Mouse (Mus musculus) induced T-regulatory cell, adult 2 months (primary cell): ENCODE data around the gene Tank.

Experiments
- DNase-seq: peaks from one replicate; pipeline ENCODE4 v3.0.0-alpha.2; 2012; ENCODE audit warnings: low read depth

Gene Tank

DNA sequence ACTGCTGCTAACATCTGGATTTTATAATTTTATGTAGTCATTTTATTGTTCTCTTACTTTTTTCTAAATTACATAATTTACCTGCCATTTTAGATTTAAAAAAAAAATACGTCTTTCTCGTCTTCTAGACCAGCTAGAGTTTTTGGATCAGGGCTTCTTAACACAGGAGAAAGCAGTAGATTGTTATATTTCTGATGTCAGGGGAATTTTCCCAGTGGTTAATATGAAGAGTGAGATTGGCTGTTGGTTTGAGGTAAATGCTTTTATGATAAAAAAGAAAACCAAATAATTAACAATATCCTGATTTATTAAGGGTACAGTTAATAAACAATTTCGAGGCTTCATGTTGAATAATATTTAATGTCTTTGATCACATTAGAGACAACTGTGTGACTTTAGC, 1.7 kb downstream of the Tank start:
- peak; percentile 57 for DNase-seq

DNA sequence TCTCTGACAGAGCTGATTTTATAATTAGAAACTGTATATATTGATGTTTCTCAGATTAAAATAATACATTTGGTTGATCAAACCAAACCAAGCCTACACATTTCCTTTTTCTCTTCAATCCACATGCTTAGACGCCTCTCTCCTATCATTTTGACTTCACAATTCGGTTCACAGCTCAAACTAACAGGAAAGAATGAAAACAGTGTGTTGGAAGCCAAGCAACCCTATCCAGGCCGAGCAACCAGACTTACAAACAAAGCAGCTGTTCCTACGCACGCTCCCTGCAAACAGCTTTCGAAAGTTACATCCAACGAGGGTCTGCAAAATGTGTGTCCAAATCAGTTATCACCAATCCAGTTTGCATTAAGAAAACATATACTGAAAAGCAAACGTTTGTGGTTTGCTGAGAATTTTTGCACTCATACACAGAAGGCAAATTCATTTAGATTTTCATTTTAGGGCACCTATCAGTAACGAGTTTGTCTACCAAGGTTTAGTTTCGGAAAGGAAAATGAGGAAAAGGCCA, 2.2 kb downstream of the Tank start:
- DNase-seq: peak; percentile 68

DNA sequence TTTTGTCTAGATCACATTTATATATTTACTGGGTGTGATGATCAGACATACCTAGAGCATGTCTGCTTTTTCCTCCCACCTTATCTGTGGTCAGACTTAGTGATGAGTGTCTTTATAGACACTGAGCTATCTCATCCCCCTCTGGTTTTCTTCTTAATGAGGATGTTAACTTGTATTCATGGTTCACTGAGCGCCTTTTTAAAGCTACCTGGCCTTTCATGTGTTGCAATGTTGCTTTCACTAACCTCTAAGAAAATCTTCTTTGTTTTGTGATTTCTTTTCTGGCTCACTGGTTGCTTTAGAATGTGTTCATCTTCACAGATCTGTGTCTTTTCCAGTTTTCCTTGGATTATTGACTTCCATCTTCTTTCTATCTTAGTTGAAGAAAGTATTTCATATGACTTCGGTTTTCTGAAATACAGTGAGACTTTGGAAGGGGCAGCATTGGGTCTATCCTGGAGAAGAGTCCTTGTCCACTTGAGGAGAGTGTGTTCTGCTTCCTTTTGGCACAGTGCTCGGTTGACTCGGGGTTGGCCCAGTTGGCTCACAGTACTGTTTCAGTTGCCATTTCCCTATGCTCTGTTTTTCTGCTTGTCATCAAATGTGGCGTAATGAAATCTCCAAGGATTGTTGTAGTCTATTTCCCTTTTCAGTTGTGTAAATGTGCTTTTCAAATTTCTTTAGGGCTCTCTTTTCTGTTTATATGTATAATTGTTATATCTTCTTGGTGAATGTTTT, 4.4 kb downstream of the Tank start:
- DNase-seq: peak; percentile 54

DNA sequence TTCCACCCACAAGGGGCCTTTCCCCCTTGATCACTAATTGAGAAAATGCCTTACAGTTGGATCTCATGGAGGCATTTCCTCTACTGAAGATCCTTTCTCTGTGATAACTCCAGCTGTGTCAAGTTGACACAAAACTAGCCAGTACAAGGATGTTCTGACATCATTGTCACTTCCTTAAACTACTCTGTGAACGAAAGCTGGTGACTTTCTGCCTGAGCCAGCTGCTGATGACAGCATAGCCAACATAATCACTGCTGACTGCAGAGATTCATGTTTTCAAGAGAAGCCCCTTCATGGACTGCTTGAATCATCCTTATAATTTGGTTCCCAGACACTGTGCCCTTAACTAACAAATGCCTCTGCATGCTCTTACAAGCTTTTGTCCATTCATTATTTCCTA, 7.1 kb downstream of the Tank start:
- peak; percentile 61 for DNase-seq

DNA sequence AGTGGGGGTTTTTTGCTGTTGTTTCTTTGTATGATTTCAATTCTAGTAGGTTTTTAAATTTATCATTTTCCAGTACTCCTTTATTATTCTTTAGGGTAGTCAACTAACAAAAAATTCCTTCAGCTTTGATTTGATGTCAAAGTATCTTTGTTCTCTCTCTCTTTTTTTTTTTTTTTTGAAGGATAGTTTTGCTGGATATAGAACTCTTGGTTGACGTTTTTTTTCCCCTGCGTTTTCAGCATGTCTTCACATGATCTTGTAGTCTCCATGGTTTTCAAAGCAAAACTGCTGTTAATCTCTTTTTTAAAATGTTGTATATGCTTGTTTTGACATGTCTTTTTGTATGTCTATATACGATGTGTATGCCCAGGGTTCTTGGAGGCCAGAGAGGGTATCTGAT, 7.8 kb downstream of the Tank start:
- no peak for DNase-seq

DNA sequence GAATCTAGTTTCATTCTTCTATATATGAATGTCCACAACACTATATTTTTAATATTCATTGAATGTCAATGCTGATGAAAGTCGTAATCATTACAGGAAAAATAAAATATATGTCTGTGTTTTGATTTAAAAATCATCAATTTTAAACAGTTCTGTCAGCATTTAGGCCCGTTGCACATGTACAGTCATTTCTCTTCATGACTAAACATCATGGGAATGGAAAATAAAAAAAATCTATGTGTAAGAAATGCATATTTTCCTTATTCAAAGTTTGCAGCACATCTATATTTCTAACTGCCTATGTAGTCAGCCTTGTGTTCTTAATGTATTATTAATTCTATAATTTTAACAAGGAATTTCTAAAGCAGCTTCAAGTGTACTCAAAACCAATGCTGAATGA, 12.4 kb downstream of the Tank start:
- peak; percentile 45 for DNase-seq

DNA sequence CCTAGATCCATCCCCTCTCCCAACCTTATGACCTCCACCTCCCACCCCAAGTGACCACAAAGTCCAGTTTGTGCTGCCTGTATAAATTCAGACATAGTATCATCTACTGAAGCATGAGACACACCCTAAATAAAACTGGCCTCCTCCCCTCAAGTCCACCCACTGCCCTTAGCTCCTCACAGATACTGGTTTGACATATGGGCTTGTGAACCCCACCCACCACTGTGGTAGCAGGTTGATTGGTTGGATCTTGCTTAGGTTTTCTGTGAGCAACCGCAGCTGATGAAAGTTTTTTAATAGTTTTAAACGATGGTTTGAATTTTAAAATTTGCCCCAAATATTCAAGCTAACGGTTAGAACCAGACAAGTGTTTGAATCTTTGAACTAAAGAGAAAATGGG, 13.7 kb downstream of the Tank start:
- peak; percentile 61 for DNase-seq

DNA sequence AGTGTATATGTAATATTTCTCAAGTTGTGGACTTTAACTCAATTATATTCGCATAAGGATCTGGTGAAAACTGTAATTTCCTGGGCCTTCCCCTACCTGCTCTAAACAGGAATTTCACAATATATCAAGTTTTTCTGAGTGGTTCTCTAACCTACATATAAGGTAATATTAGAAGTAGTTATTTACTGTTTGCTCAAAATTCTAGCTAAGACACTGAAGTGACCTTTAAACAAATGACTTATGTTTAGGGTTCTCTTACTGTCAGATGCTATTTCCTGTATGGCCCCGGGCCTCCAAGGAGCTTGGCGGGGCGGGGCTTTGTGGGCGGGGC, 14.3 kb downstream of the Tank start:
- DNase-seq: no peak

DNA sequence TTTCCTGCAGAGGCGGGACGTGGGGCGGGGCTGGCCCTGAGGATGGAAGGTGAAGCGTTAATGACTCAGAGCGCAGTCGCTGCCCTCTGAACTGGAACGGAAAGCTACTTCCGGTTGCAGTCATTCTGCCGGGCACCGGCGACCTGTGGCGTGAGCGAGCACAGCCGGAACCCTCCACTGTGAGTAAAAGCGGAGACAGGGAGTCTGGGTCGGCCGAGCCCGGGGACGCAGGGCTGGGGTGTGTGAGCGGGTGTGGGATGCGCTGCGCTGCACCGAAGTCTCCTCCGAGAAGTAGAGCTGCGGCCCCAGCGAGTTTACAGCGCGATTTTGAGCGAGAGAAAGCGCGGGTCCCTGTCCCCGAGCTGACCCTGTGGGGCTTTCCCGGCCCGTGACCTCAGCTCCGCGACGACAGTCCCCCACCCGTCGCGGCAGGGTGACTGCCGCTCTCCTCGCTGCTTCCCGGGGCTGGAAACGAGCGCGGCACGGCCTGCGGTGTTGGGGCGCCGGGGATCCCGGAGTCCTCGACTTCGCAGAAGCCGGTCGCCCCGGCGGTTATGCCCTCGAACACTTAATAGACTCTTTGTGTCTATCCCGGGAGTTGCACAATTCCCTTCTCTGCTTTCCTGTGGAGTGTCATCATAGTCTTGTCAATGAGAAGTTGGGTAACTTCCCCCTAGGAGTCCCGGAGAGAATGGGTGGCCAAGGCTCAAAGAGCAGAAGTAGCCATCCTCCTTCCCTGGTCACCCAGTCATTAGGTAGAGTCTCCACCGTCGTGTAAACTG, 14.8 kb downstream of the Tank start:
- peak; percentile 96 for DNase-seq

DNA sequence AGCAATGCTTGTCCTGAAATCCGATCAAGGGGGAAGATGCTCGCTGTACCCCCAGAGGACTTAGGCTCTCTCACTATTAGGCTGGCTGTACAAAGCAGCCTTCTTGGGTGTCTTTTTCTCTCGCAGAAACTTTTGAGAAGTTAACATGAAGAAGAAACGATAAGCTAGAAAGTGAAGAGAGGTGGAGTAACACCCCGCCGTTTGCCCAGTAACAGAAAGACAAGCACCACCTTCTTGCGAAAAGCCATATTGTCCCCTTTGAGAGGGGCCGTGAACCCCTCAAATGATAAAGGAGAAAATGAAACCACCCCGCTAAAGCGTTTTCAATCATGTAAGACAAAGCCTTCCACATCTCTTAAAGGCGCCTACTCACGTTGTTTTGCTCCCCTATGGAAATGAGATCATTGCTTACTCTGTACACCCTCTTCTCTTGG, 15.5 kb downstream of the Tank start:
- peak; percentile 83 for DNase-seq

DNA sequence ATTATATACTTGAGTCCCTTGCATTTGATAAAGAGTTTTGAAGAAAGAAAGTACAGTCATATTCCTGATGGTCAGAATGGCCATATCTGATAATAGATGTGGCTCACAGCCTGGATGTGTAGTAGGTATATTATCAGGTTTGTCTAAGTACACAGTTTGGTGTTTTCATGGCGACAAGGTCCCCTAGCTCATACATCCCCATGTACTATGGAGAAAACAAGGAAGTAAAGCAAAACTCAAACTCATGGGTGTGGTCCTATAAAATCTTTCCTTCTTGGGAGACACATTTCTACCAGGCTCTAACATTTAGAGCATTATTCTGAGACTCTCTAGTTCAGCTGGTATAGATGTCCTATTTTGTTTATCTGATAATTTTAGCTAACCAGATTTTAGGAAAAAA, 21.3 kb downstream of the Tank start:
- DNase-seq: no peak

DNA sequence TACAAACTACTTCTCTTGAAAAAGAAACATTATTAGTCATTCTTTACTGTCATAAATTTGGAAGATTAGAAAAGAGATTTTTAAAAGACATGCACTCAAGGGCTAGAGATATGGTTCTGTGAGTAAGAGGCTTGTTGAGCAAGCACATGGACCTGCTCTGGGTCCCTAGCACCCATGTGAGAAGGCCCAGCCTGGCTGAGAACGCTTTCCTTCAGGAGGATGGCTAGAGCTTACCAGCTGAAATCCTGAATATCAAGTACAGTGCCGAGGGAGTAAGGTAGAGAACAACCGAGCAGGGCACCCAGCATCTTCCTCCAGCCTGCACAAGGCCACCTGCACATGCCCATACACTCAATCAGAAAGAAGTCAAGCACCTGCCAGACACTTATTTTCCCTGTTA, 25.1 kb downstream of the Tank start:
- no peak for DNase-seq

DNA sequence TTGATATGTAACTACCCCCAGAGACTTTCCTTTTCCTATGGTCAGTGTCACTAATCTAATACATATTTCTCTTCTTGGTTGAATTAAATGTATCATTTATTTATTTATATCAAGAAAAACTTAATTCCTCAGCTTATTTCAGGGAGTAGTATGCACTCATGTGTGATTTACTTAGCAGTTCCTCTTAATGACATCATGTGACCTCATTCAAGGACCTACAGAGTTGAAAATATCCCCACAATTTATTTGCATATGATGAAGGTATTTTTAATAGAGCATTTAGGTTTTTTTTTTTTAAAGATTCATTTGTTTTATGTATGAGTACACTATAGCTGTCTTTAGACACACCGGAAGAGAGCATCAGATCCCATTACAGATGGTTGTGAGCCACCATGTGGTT, 28.6 kb downstream of the Tank start:
- no peak for DNase-seq

DNA sequence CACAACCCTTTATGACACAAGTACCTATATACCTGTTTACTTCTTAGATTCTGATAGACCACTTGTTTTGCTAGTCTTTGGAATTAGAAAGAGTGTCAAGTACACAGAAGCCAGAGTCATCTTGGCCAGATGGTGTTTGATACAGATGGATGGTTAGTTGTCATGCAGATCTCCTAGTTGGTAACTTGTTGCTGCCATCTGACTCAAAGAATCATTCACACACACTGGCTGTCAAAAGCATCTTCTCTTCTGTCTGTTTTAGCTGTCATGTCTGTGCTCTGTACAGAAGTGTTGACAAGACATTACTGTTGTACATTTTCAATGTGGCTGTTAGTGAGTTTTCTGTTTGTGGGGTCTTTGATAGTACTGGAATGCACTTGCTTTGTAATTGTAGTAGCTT, 45.6 kb downstream of the Tank start:
- DNase-seq: no peak

DNA sequence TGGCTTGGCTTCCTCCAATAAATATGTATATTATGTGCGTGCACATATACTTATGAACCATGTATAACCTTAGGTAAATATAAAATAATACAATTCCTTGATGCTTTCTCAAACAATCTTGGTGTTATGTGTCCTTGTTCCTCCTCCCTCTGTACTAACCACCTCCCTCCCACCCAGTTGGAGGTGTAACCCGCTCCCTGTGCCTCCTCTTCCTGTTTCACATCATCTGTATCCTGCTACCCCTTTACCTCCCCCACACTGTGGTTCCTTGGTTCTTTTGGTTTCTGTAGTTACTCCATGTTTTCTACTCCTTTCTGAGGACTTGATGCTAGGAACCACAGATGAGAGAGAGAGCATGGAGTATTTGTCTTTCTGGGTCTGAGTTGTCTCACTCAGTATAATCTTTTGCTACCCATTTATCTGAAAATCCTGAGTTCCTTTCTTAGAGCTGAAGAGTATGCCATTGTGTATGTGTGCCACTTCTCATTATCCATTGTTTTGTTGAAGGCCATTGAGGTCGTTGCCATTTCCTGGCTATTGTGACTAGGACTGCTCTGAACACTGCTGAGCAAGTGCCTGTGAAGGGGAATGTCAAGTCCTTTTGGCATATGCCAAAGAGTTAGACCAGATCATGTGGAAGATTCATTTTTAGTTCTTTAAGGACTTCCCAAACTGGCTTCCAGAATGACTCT, 52.6 kb downstream of the Tank start:
- no peak for DNase-seq

DNA sequence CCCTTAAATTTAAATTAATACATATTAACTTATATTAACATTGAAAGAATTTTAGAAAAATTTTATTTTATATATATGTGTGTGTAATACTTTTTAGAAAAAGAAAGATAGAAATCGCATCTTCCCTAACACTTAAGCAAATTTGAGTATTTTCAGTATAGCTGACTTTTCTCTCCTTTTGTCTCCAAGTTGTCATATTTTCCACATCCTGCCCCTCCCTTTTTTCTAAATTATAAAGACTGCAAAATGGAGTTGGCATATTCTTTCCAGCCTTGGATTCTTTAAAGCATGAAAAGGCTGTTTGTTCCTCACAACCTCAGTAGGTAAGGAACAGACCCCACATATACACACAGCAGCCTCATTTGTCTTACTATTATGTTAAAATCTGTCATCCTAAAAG, 56.7 kb downstream of the Tank start:
- DNase-seq: no peak

DNA sequence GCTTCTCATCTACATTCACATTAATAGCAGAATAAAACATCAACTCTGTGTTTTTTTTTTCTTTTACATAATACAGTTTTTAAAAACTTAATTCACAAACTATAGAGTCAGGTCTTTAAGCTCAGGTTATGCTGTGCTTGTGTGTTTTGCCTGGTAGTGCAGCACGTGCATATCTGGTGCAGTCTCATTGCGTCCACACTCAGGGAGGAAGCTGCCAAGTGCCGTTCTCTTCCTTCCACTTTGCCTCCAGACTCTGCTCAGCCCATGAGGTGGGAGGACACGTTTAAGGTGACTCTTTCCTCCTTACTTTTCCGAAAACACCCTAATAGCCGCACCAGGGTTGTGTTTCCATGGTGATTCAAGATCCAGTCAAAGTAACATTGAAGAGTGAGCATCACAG, 59.8 kb downstream of the Tank start:
- no peak for DNase-seq

DNA sequence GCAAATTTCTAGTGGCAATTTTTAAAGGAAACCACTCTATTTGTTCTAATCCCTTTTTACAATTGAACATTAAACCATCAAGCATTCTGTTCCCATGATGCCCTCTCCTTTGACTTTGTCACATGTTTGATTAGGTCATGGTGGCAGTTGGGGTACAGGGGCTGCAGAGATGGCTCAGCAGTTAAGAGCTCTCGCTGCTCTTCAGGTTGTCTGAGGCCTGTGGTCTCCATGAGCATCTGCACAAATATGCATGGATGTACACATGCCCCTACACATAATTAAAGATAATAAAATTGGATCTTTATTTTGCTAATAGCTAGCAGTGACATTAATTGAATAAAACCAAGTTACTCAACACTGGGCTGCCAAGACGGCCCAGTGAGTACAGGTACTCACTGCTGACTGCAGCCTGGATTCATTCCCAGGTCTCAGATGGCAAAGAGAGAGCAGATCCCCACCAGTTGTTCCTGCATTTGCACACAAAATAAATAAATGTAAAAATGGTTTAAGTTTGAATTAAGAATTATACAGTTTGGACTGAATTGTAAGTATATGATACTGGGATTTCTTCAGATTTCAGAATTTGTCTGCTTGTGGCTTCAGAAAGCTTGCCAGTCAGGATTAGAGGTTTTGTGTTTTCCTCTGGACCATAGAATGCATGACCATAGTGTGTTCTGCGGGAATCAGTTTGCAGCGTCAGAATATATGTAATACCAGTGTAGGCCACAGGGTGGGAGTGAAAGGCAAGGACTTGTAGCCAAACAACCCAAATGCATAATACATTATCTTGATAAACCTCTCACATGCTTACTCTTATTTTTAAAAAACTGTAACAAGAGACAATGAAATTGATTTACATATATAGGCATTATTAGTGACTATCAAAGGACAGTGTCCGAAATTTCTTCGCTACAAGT, 64.3 kb downstream of the Tank start:
- peak; percentile 68 for DNase-seq

DNA sequence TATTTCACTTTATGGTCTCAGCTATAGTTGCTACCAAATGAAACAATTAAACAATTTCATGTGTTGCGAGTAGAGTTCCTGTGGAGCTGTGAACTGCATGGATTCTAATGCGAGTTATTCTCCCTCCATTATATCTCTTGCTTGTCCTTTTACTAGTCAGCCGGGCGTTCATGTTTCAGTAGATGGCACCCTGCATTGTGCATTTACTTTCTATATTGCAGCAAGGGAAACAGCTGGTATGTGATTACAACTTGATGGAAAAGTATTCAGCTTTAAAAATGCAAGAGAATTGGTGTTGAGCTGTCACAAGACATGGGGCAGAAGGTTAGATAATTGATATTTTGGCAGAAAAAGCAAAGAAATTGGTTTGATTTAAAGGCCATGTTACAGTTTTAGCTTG, 72.8 kb downstream of the Tank start:
- DNase-seq: no peak

DNA sequence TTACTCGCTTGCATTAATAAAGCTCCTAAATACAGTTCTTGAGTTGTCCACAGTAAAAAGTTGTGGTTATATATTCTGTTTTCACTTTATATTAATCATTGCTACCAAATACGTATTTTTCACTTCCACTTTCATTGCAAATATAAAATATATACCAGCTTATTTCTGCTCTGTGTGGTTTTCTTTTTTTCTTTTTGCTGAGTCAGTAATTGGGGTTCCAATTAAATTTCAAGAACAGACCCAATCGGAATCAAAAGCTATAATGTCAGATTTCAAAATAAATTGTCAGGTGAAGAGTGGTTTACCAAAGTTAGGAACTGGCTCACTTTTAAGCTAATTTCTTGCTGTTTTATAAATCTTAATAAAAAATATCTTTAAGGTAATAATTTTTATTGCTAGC, 73.3 kb downstream of the Tank start:
- no peak for DNase-seq

DNA sequence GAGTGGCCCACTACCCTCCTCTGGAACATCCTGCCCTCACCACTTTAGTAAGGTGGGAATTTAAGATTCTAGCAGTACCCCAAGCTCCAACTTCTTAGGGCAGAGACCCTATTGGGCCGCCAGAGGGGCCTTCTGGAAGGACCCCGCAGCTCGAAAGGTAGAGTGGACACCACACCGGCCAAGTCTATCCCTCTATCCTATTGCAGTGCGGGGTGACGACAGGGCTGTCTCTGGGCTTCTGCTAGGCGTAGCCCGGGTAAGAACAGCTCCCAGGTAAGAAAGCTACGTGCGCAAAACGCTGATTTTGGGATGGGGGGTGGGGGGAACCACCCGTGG, 76.6 kb downstream of the Tank start:
- no peak for DNase-seq
